Mouse (Mus musculus) midbrain, embryonic 14.5 days (tissue): ENCODE measurements around the gene Fam189a1. TPM values are rescaled to one million over a fixed set of nuclear protein-coding genes. Genes with fewer than 3 reads are reported as not detected.
A peak's percentile ranks its signal among the peaks of the same experiment; 100 is the strongest.

ENCODE experiments used
- ATAC-seq: fragments of 200-750 bp; cut with Nextera tagmentation; 2 replicates; pipeline ENCODE4 v1.8.0; 2017; ENCODE audit warnings: moderate number of reproducible peaks, moderate library complexity; ENCODE audit not compliant: low FRiP score, low TSS enrichment
- DNase-seq: peaks from one replicate; pipeline ENCODE4 v3.0.0-alpha.2; 2015
- H3K27ac ChIP-seq: fragments of 300-500 bp; sonication (generic); replicated peaks from 2 replicates; pipeline ENCODE4 v1.5.1; 2014; ENCODE audit warnings: mild to moderate bottlenecking, low read depth, low read length, moderate library complexity
- H3K27me3 ChIP-seq: fragments of 300-500 bp; sonication (generic); 2 replicates; pipeline ENCODE4 v1.6.1; 2014; ENCODE audit warnings: low read length, control low read depth, mixed read lengths; ENCODE audit not compliant: control insufficient read depth, insufficient read depth
- H3K36me3 ChIP-seq: fragments of 300-500 bp; sonication (generic); 2 replicates; pipeline ENCODE4 v1.6.1; 2014; ENCODE audit warnings: low read length, control low read depth; ENCODE audit not compliant: control insufficient read depth, insufficient read depth
- H3K4me1 ChIP-seq: fragments of 300-500 bp; sonication (generic); 2 replicates; pipeline ENCODE4 v1.6.1; 2014; ENCODE audit warnings: mild to moderate bottlenecking, antibody characterized with exemption, low read length, control low read depth; ENCODE audit not compliant: control insufficient read depth, insufficient read depth
- H3K4me2 ChIP-seq: fragments of 300-500 bp; sonication (generic); 2 replicates; pipeline ENCODE4 v1.6.1; 2014; ENCODE audit warnings: mild to moderate bottlenecking, low read length, moderate library complexity
- H3K4me3 ChIP-seq: fragments of 300-500 bp; sonication (generic); replicated peaks from 2 replicates; pipeline ENCODE4 v1.5.1; 2014; ENCODE audit warnings: low read depth, low read length
- H3K9ac ChIP-seq: fragments of 300-500 bp; sonication (generic); replicated peaks from 2 replicates; pipeline ENCODE4 v1.6.1; 2014; ENCODE audit warnings: mild to moderate bottlenecking, low read length, moderate library complexity
- H3K9me3 ChIP-seq: fragments of 300-500 bp; sonication (generic); 2 replicates; pipeline ENCODE4 v1.6.1; 2016; ENCODE audit warnings: low read length, control low read depth, mixed read lengths; ENCODE audit not compliant: control insufficient read depth
- WGBS: fragments of 180-500 bp; shearing (Covaris S2); extraction: QIAGEN DNeasy Blood & Tissue Kit; methylation state at CpG from one replicate; pipeline ENCODE4 v1.1.7; 2014; 5-methylcytosine and 5-hydroxymethylcytosine counted together
- polyA plus RNA-seq: library from polyadenylated mRNA; unstranded; fragments of >200 nt; fragmentation: Nextera tagmentation; extraction: Ambion mirVana; gene quantifications from 2 replicates; pipeline ENCODE4 v1.2.1, GENCODE M21; 2014

The Fam189a1 gene
- polyA plus RNA-seq, 1 experiment from 2014 or later = 9.9 TPM

- H3K27me3 ChIP-seq = no peaks in the 10 kb centered on the region
- no peaks in the 10 kb centered on the region for H3K9me3 ChIP-seq
- WGBS = 85% methylated on average over 4 of the region's 4 CpGs
- H3K4me2 ChIP-seq = no peak overlapping the region
- H3K36me3 ChIP-seq = no peaks in the 10 kb centered on the region
- no peak overlapping the region for H3K4me3 ChIP-seq
- H3K4me1 ChIP-seq = no peaks in the 10 kb centered on the region
- no peak for ATAC-seq
- H3K27ac ChIP-seq = no peak overlapping the region
- no peak overlapping the region for H3K9ac ChIP-seq
- no peak for DNase-seq
Observed at GRCm38 (mm10) chr7:65091486-65091885, 64.9 kb downstream of the Fam189a1 start.

DNA sequence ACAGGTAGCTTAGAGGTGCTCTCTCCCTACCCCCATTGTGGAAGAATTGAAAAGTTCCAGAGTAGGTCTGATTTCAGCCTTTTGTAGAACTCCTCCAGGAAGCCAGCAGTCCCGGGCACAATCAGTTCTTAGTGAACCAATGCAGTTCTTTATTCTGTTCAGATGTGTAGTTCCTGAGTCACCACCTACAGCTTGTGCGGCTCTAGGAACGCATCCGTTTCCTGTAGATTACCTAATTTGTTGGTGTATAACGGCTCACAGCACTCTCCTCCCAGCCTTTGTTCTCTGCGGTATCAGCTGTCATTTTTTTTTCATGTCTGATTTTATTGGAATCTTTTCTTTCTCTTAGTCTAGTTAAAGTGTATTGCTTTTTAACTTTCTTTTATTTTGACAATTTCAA is 70.4 kb downstream of the Fam189a1 start:
- Histone ChIP-seq H3K4me1 (no peaks in the 10 kb centered on the region), H3K9ac (no peak overlapping the region), H3K36me3 (no peaks in the 10 kb centered on the region), H3K4me2 (no peak overlapping the region), H3K9me3 (no peaks in the 10 kb centered on the region), H3K27ac (no peak overlapping the region), H3K4me3 (no peak overlapping the region), H3K27me3 (no peaks in the 10 kb centered on the region)
- 82% methylated on average over 6 of the region's 6 CpGs for WGBS
- ATAC-seq = no peak
- DNase-seq = no peak

DNA sequence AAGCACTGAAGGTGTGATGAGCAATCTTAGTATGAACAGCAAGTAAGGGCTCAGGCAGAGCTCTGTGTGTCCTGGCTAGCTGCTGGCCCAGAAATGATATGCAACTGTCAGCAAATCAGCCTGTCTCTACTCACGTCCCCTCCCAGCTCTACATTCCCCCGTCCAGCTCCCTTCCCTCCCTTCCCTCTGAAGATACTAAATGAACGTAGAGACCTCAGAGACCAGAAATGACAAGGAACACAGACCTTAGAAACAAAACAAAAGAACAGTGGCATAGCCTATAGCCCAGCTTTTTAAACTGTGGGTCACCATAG is 73.6 kb downstream of the Fam189a1 start:
- Histone ChIP-seq H3K36me3 (no peaks in the 10 kb centered on the region), H3K27ac (no peak overlapping the region), H3K4me3 (no peak overlapping the region), H3K9ac (no peak overlapping the region), H3K27me3 (no peaks in the 10 kb centered on the region), H3K4me2 (no peak overlapping the region), H3K9me3 (no peaks in the 10 kb centered on the region), H3K4me1 (no peaks in the 10 kb centered on the region)
- ATAC-seq (no peak), DNase-seq (no peak)
- WGBS = 32% methylated on average over 3 of the region's 3 CpGs

DNA sequence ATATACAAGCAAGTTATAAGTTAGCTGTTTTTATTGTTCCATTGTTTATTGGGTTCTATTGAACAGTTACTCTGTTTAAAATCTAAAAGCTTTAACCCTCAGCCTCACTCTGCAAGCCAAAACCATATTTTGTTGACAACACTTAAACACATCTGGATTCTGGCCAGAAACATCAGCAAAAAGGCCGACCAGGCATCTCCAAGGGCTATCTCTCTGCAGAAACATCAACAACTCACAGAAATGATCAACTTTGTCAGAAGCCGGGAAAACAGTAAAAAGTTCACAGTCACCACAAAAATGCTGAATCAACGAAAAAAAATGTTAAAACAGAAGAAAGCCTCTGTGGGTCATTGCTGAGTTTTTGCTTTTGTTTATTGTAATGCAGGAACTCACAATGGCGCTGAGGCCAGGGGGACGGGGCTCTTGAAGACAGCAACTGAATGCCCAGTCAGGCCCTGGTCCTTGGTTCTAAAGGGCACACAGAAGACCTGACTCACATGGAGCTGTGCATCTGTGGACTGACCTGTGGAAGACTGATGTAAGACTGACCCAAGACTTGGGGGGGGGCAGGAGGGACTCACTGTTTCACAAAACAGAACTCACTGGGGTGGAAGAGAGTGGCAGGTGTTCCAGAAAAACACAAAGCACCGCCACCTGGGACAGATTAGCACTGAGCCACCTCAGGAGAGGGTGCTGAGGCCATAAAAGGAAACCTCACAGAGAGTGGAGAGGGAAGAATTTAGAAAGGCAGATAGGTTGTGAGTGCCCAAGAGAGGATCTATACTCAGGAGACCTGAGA is 74.2 kb downstream of the Fam189a1 start:
- WGBS = 36% methylated on average over 6 of the region's 6 CpGs
- no peak for DNase-seq
- H3K4me2 ChIP-seq = no peak overlapping the region
- H3K4me1 ChIP-seq = no peaks in the 10 kb centered on the region
- no peak overlapping the region for H3K4me3 ChIP-seq
- no peak overlapping the region for H3K27ac ChIP-seq
- H3K27me3 ChIP-seq = no peaks in the 10 kb centered on the region
- ATAC-seq = no peak
- no peak overlapping the region for H3K9ac ChIP-seq
- no peaks in the 10 kb centered on the region for H3K9me3 ChIP-seq
- no peaks in the 10 kb centered on the region for H3K36me3 ChIP-seq

DNA sequence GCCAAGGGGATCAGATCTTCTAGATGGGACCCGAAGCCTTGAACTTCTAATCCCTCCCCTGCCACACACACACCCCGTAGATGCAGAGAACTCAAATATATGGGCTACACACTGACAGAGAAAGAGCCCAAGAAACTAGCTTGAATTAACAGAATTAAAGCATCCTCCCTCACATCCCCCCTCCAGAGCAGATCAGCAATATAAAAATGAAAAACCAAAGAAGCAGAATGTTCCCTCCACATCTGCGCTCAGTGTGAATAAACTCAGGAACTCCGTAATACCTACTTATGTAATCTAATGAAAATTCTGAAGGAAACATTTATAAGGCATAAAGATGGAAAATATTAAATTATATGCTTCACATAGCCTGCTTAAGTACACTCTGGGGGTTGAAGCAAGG is 80.2 kb downstream of the Fam189a1 start:
- no peak for ATAC-seq
- WGBS = 88% methylated on average over 4 of the region's 4 CpGs

DNA sequence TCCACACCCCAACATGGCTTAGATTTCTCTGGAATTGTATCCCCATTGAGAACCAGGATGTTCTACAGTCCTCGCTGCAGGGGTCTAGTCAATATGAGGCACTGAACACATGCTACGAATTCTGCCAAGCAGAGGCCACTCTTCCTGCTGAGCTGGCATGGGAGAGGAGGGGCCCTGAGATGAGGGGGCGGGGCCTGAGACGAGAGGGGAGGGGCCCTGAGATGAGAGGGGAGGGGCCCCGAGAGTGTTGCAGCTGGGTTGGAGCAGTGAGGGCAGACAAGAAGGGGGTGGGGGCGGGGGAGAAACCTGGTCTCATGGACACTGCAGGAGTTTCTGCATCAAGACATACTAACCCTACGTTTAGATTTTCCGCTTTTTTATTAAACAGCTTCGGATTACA is 82.2 kb downstream of the Fam189a1 start:
- no peaks in the 10 kb centered on the region for H3K27me3 ChIP-seq
- no peaks in the 10 kb centered on the region; the same call in 1 of the 2 replicates for H3K4me1 ChIP-seq
- no peaks in the 10 kb centered on the region for H3K9me3 ChIP-seq
- ATAC-seq (no peak), DNase-seq (no peak)
- 50% methylated on average over 9 of the region's 9 CpGs for WGBS
- H3K4me2 ChIP-seq = no peak overlapping the region
- no peak overlapping the region for H3K4me3 ChIP-seq
- no peak overlapping the region for H3K9ac ChIP-seq
- H3K36me3 ChIP-seq = no peaks in the 10 kb centered on the region
- H3K27ac ChIP-seq = no peak overlapping the region

More for the DNA sequence above, 80.2 kb downstream of the Fam189a1 start:
- Histone ChIP-seq H3K27me3 (no peaks in the 10 kb centered on the region), H3K36me3 (no peaks in the 10 kb centered on the region), H3K9ac (no peak overlapping the region), H3K4me3 (no peak overlapping the region), H3K4me2 (no peak overlapping the region), H3K27ac (no peak overlapping the region), H3K9me3 (no peaks in the 10 kb centered on the region), H3K4me1 (no peaks in the 10 kb centered on the region; the same call in 1 of the 2 replicates)
- DNase-seq = no peak

DNA sequence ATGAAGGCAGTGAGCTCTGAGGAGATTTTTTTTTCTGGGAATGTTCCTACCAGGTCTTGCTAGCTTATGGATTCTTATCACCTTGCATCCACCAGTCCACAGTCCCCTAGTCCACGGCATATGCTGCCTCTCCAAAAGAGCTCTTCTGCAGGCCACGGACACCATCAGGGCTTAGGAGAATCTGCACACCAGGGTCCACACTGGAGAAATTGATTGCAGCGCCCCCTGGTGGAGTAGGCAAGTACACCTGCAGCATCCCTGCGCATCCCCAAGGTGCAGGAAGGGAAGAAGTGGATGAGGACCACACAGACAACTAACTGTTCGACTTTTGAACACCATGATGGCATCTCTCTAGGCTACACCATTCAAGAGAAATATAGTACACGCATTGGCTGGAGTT is 82.8 kb downstream of the Fam189a1 start:
- ATAC-seq (peak; percentile 53), DNase-seq (peak; percentile 81)
- no peak overlapping the region for H3K4me2 ChIP-seq
- no peaks in the 10 kb centered on the region; the same call in 1 of the 2 replicates for H3K4me1 ChIP-seq
- H3K9me3 ChIP-seq = no peaks in the 10 kb centered on the region
- no peak overlapping the region for H3K4me3 ChIP-seq
- no peaks in the 10 kb centered on the region for H3K27me3 ChIP-seq
- no peak overlapping the region for H3K9ac ChIP-seq
- WGBS = 21% methylated on average over 6 of the region's 6 CpGs
- no peak overlapping the region for H3K27ac ChIP-seq
- H3K36me3 ChIP-seq = no peaks in the 10 kb centered on the region

DNA sequence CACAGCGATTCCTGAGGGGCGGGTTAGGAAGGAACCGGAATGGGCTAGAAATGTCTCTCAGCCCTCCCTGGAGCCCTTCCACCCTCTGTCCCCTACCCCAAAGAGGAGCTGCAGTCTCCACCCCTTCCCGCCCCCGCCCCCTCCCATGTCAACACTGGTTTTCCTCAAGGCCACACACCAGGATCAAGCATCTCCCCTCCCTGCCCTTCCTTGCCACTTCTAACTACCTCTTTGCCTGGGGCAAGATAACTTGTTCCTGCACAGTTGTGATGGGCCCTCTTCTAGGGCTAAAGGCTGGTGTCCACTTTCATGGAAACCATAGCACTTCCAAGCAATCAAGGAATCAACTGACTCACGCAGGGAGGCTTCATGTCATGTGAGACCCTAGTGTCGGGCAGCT is 90.2 kb downstream of the Fam189a1 start:
- 84% methylated on average over 7 of the region's 7 CpGs for WGBS
- no peaks in the 10 kb centered on the region for H3K27me3 ChIP-seq
- ATAC-seq = no peak

DNA sequence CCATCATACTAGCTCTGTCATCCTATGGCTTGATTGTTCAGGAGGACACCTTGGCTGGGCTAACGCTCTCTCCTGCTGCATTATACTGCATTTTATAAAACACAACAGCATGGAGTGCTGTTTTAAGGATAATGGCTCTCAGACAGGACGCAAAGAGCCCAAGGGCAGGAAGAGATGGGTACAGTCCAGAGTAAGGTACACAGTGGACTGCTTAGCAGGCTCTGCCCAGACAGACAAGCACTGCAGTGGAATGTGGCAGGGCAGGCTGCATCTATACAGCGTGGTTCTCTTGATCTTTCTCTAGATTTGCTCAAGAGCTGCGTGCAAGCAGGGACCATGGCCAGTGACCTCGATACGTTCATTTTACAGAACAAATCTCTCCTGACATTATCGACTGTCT is 90.9 kb downstream of the Fam189a1 start:
- H3K4me2 ChIP-seq = no peak overlapping the region
- H3K4me3 ChIP-seq = no peak overlapping the region
- H3K9ac ChIP-seq = no peak overlapping the region
- no peaks in the 10 kb centered on the region for H3K36me3 ChIP-seq
- H3K27ac ChIP-seq = no peak overlapping the region
- H3K27me3 ChIP-seq = no peaks in the 10 kb centered on the region
- 82% methylated on average over 7 of the region's 7 CpGs for WGBS
- DNase-seq = no peak
- peaks cover 8% of the 10 kb centered on the region; the same call in 1 of the 2 replicates for H3K4me1 ChIP-seq
- H3K9me3 ChIP-seq = no peaks in the 10 kb centered on the region
- no peak for ATAC-seq

More for the DNA sequence above, 90.2 kb downstream of the Fam189a1 start:
- no peak overlapping the region for H3K4me3 ChIP-seq
- H3K9me3 ChIP-seq = no peaks in the 10 kb centered on the region
- DNase-seq = no peak
- no peaks in the 10 kb centered on the region for H3K36me3 ChIP-seq
- no peak overlapping the region for H3K27ac ChIP-seq
- H3K9ac ChIP-seq = no peak overlapping the region
- no peak overlapping the region for H3K4me2 ChIP-seq
- peaks cover 8% of the 10 kb centered on the region; the same call in 1 of the 2 replicates for H3K4me1 ChIP-seq
